Mouse (Mus musculus): ENCODE measurements around the gene Ppp1r1b. TPM values are rescaled to one million over a fixed set of nuclear protein-coding genes. Genes with fewer than 3 reads are reported as not detected.

Gene Ppp1r1b
- polyA plus RNA-seq, 2 experiments, result 2.9 to 3.6 TPM

DNA sequence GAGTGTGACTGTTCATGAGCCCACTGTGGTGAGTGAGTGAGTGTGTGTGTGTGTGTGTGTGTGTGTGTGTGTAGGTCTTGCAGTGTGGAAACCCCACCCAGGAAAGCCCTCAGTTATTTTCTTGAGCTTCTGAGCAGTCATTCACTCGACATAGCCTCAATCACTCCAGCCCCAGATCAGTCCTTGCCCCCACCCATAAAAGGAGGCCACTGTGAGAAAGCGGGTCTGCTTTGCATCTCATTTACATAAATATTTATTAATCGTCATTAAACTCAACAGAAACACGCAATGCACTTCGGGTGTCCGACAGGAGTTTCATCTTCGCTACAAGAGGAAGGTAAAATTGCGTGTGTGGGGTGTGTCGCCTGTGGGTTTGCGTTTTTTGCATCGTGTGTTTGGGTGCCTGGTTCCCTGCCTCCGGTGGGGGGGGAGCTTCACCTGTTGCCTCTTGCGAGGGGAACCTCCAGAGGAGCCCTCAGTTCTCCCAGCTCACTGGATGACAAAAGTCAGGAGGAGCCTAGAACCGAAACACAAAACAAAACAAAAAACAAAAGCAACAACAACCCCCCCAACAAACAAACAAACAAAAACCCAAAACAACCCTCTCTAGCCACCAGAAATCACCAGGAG, 22.9 kb upstream of the Ppp1r1b start:
- 4% methylated on average over 14 of the region's 14 CpGs for WGBS
- no peaks in the 10 kb centered on the region for H3K9me3 ChIP-seq (ENCODE audit: control insufficient read depth, low read length)
- H3K9ac ChIP-seq (ENCODE audit: low read depth, low read length, severe bottlenecking), result no peak overlapping the region
- no peak for ATAC-seq (ENCODE audit: low FRiP score, low read depth)
- no peak overlapping the region for H3K27ac ChIP-seq (replicated peaks; ENCODE audit: low read depth, low read length)
- no peak overlapping the region for H3K4me3 ChIP-seq (replicated peaks; ENCODE audit: low read length)
- no peak overlapping the region for H3K4me2 ChIP-seq (replicated peaks; ENCODE audit: low read depth, low read length, severe bottlenecking)
- peaks cover 5% of the 10 kb centered on the region; the same call in 1 of the 2 replicates for H3K4me1 ChIP-seq (ENCODE audit: control insufficient read depth, insufficient read depth, low read length)
- H3K36me3 ChIP-seq (ENCODE audit: control insufficient read depth, insufficient read depth, low read length), result no peaks in the 10 kb centered on the region
- no peak for TF ChIP-seq POLR2A (IDR thresholded peaks at IDR 0.05; ENCODE audit: borderline replicate concordance, extremely low read depth, insufficient read depth, insufficient read length)
- peaks cover 99% of the 10 kb centered on the region for H3K27me3 ChIP-seq (ENCODE audit: control insufficient read depth, insufficient read depth, low read length)
- no peak for DNase-seq (ENCODE audit: low spot score)

DNA sequence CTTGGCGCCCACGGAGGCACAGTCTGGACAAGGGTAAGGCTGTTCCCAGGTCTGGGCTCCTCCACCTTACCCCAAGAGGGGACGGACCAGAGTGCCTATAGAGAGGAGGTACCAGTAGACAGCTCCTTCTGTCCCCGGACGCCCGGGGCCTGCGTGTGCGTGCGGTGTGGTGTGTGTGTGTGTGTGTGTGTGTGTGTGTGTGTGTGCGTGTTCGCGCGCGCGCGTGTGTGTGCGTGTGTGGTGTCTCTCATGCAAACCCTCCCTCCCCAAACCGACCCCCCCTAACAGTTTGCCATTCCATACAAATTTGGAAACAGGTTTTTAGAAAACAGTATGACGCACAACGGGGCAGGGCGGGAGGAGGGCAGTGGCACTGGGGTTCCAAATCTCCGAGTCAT, 22.4 kb upstream of the Ppp1r1b start:
- no peak for TF ChIP-seq POLR2A (IDR thresholded peaks at IDR 0.05; ENCODE audit: borderline replicate concordance, extremely low read depth, insufficient read depth, insufficient read length)
- Histone ChIP-seq H3K4me2 (replicated peaks; ENCODE audit: low read depth, low read length, severe bottlenecking) (no peak overlapping the region), H3K27me3 (ENCODE audit: control insufficient read depth, insufficient read depth, low read length) (peaks cover 99% of the 10 kb centered on the region), H3K9me3 (ENCODE audit: control insufficient read depth, low read length) (no peaks in the 10 kb centered on the region), H3K27ac (replicated peaks; ENCODE audit: low read depth, low read length) (no peak overlapping the region), H3K4me3 (replicated peaks; ENCODE audit: low read length) (no peak overlapping the region), H3K4me1 (ENCODE audit: control insufficient read depth, insufficient read depth, low read length) (peaks cover 5% of the 10 kb centered on the region; the same call in 1 of the 2 replicates), H3K36me3 (ENCODE audit: control insufficient read depth, insufficient read depth, low read length) (no peaks in the 10 kb centered on the region), H3K9ac (ENCODE audit: low read depth, low read length, severe bottlenecking) (no peak overlapping the region)
- ATAC-seq (ENCODE audit: low FRiP score, low read depth) (no peak), DNase-seq (ENCODE audit: low spot score) (no peak)
- WGBS, result 2% methylated on average over 14 of the region's 22 CpGs

DNA sequence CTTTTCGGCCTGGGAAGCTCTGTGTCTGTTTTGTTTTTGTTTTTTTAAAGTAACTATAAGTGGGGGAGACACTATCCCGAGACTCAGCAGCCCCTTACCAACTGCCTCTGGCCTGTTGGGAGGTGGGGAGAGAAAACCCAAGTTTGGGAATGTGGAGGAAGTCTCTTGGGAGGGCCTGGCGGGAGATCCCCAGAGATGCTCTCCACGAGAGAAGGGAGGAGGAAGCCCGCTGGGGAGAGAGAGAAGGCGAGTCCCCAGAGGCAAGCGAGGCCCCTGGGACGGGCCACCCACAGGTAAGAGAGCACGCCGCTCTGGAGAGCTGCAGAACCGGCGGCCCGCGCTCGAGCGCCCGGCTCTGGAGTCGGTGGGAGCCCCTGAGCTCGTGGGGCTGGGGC, 21.5 kb upstream of the Ppp1r1b start:
- H3K4me1 ChIP-seq (ENCODE audit: control insufficient read depth, insufficient read depth, low read length), result peaks cover 5% of the 10 kb centered on the region; the same call in 1 of the 2 replicates
- no peak for TF ChIP-seq POLR2A (IDR thresholded peaks at IDR 0.05; ENCODE audit: borderline replicate concordance, extremely low read depth, insufficient read depth, insufficient read length)
- H3K27me3 ChIP-seq (ENCODE audit: control insufficient read depth, insufficient read depth, low read length), result peaks cover 99% of the 10 kb centered on the region
- no peak overlapping the region for H3K4me3 ChIP-seq (replicated peaks; ENCODE audit: low read length)
- H3K27ac ChIP-seq (replicated peaks; ENCODE audit: low read depth, low read length), result no peak overlapping the region
- no peak for DNase-seq (ENCODE audit: low spot score)
- H3K4me2 ChIP-seq (replicated peaks; ENCODE audit: low read depth, low read length, severe bottlenecking), result no peak overlapping the region
- H3K9me3 ChIP-seq (ENCODE audit: control insufficient read depth, low read length), result no peaks in the 10 kb centered on the region
- no peaks in the 10 kb centered on the region for H3K36me3 ChIP-seq (ENCODE audit: control insufficient read depth, insufficient read depth, low read length)
- WGBS, result under 1% methylated on average over 19 of the region's 19 CpGs
- no peak overlapping the region for H3K9ac ChIP-seq (ENCODE audit: low read depth, low read length, severe bottlenecking)
- ATAC-seq (ENCODE audit: low FRiP score, low read depth), result no peak

DNA sequence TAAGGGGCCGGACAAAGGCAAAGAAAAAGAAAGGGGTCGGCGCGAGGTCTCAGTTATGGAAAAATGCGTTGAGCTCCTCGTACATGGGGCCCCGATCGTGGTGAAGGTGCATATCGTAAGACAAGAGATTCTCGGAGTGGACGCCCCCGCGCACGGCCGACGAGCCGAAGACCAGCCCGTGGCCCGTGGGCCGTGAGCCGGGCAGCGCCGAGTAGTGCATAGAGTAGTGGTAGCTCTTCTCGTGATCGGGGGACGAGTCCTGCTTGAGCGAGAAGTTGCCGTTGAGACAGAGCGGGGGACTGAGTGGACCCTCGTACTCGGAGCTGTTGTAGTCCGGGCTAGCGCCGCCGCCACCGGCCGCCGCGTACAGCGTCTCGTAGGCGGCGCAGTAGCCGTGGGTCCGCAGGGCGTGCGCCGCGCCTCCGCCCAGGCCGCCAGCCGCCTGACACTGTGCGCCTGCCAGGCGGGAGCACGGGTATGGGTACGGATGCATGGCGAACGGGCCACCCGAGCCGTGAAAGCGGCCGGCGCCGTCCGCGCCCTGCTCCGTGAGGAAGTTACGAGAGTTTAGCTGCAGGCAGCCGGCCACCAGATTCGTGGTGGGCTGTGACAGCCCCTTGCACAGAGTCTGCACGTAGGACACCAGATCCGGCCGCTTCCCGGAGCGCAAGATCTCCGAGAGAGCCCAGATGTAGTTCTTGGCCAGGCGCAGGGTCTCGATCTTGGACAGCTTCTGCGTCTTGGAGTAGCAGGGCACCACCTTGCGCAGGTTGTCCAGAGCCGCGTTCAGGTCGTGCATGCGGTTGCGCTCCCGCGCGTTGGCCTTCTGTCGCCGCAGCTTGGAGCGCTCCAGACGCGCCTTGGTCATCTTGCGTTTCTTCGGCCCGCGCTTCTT, 20.8 kb upstream of the Ppp1r1b start:
- WGBS, result under 1% methylated on average over 72 of the region's 97 CpGs
- no peak overlapping the region for H3K27ac ChIP-seq (replicated peaks; ENCODE audit: low read depth, low read length)
- H3K4me3 ChIP-seq (replicated peaks; ENCODE audit: low read length), result peak overlapping the region; percentile 21
- H3K4me2 ChIP-seq (replicated peaks; ENCODE audit: low read depth, low read length, severe bottlenecking), result peak overlapping the region; percentile 40; the same call in 1 of the 2 replicates
- TF ChIP-seq POLR2A (IDR thresholded peaks at IDR 0.05; ENCODE audit: borderline replicate concordance, extremely low read depth, insufficient read depth, insufficient read length), result no peak
- H3K9ac ChIP-seq (ENCODE audit: low read depth, low read length, severe bottlenecking), result no peak overlapping the region
- DNase-seq (ENCODE audit: low spot score) (no peak), ATAC-seq (ENCODE audit: low FRiP score, low read depth) (peak; percentile 19; the same call in 1 of the 2 replicates)
- peaks cover 100% of the 10 kb centered on the region for H3K27me3 ChIP-seq (ENCODE audit: control insufficient read depth, insufficient read depth, low read length)
- H3K9me3 ChIP-seq (ENCODE audit: control insufficient read depth, low read length), result no peaks in the 10 kb centered on the region
- H3K36me3 ChIP-seq (ENCODE audit: control insufficient read depth, insufficient read depth, low read length), result no peaks in the 10 kb centered on the region
- H3K4me1 ChIP-seq (ENCODE audit: control insufficient read depth, insufficient read depth, low read length), result peaks cover 5% of the 10 kb centered on the region; the same call in 1 of the 2 replicates

DNA sequence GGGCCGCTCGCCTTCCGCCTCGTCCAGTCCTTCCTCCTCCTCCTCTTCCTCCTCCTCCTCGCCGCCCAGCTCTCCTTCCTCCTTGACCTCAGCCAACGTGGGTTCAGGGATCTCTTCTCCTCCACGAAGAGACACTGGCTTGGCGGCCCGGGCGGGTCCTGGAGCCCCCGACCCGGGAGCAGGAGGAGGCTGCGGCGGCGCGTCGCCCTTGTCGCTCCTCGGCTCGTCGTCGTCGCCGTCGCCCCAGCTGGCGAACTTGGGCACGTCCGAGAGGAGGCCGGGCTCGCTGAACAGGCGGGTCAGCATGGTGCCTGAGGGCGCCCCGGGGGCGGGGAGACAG, 20.2 kb upstream of the Ppp1r1b start:
- no peaks in the 10 kb centered on the region for H3K36me3 ChIP-seq (ENCODE audit: control insufficient read depth, insufficient read depth, low read length)
- WGBS, result under 1% methylated on average over 19 of the region's 35 CpGs
- H3K4me2 ChIP-seq (replicated peaks; ENCODE audit: low read depth, low read length, severe bottlenecking), result 0 out of 2 replicates have a peak overlapping the region, but pooled peaks have one; percentile 40
- H3K9me3 ChIP-seq (ENCODE audit: control insufficient read depth, low read length), result no peaks in the 10 kb centered on the region
- H3K27ac ChIP-seq (replicated peaks; ENCODE audit: low read depth, low read length), result no peak overlapping the region
- no peak for ATAC-seq (ENCODE audit: low FRiP score, low read depth)
- TF ChIP-seq POLR2A (IDR thresholded peaks at IDR 0.05; ENCODE audit: borderline replicate concordance, extremely low read depth, insufficient read depth, insufficient read length), result no peak
- peaks cover 100% of the 10 kb centered on the region for H3K27me3 ChIP-seq (ENCODE audit: control insufficient read depth, insufficient read depth, low read length)
- H3K4me1 ChIP-seq (ENCODE audit: control insufficient read depth, insufficient read depth, low read length), result peaks cover 5% of the 10 kb centered on the region; the same call in 1 of the 2 replicates
- peak overlapping the region; percentile 21 for H3K4me3 ChIP-seq (replicated peaks; ENCODE audit: low read length)
- DNase-seq (ENCODE audit: low spot score), result no peak
- H3K9ac ChIP-seq (ENCODE audit: low read depth, low read length, severe bottlenecking), result no peak overlapping the region
